Mouse (Mus musculus) lung, postnatal 0 days (tissue): ENCODE results near the gene Prim2. TPM values are rescaled to one million over a fixed set of nuclear protein-coding genes. Genes with fewer than 3 reads are reported as not detected.
A peak's percentile ranks its signal among the peaks of the same experiment; 100 is the strongest.

Source experiments
- ATAC-seq: fragments of 200-750 bp; cut with Nextera tagmentation; 2 replicates; pipeline ENCODE4 v1.8.0; 2017; ENCODE audit warnings: moderate library complexity
- DNase-seq: peaks from one replicate; pipeline ENCODE4 v3.0.0-alpha.2; 2016; ENCODE audit warnings: low spot score
- H3K27ac ChIP-seq: fragments of 300-500 bp; sonication (generic); 2 replicates; pipeline ENCODE4 v1.5.1; 2014; ENCODE audit warnings: antibody characterized with exemption, mild to moderate bottlenecking, low read length, mixed read lengths
- H3K27me3 ChIP-seq: fragments of 300-500 bp; sonication (generic); replicated peaks from 2 replicates; pipeline ENCODE4 v1.6.1; 2014; ENCODE audit warnings: low read length, mixed read lengths; ENCODE audit not compliant: insufficient read depth
- H3K36me3 ChIP-seq: fragments of 300-500 bp; sonication (generic); 2 replicates; pipeline ENCODE4 v1.6.1; 2014; ENCODE audit warnings: low read length, mixed read lengths; ENCODE audit not compliant: insufficient read depth
- H3K4me1 ChIP-seq: fragments of 300-500 bp; sonication (generic); 2 replicates; pipeline ENCODE4 v1.6.1; 2014; ENCODE audit warnings: antibody characterized with exemption, low read depth, low read length, mixed read lengths; ENCODE audit not compliant: insufficient read depth
- H3K4me2 ChIP-seq: fragments of 300-500 bp; sonication (generic); replicated peaks from 2 replicates; pipeline ENCODE4 v1.6.1; 2014; ENCODE audit warnings: low read depth, mild to moderate bottlenecking, low read length, moderate library complexity, mixed read lengths
- H3K4me3 ChIP-seq: fragments of 300-500 bp; sonication (generic); 2 replicates; pipeline ENCODE4 v1.5.1; 2014; ENCODE audit warnings: low read depth, low read length
- H3K9ac ChIP-seq: fragments of 300-500 bp; sonication (generic); replicated peaks from 2 replicates; pipeline ENCODE4 v1.6.1; 2014; ENCODE audit warnings: low read depth, mild to moderate bottlenecking
- H3K9me3 ChIP-seq: fragments of 300-500 bp; sonication (generic); 2 replicates; pipeline ENCODE4 v1.6.1; 2016; ENCODE audit warnings: low read length, mixed read lengths
- CTCF ChIP-seq: IDR thresholded peaks from 2 replicates; pipeline ENCODE4 v1.5.1; 2016; ENCODE audit warnings: antibody characterized with exemption, mild to moderate bottlenecking
- EP300 ChIP-seq: IDR thresholded peaks from 2 replicates; pipeline ENCODE4 v1.6.1; 2016; ENCODE audit warnings: antibody characterized with exemption, mild to moderate bottlenecking, control low read depth
- WGBS: fragments of 180-500 bp; shearing (Covaris S2); extraction: QIAGEN DNeasy Blood & Tissue Kit; methylation state at CpG from one replicate; pipeline ENCODE4 v1.1.7; 2014; 5-methylcytosine and 5-hydroxymethylcytosine counted together
- polyA plus RNA-seq: library from polyadenylated mRNA; unstranded; fragments of >200 nt; fragmentation: Nextera tagmentation; extraction: Ambion mirVana; gene quantifications from 2 replicates; pipeline ENCODE4 v1.2.1, GENCODE M21; 2015

The Prim2 gene
- polyA plus RNA-seq, 1 experiment from 2014 or later, result 7.1 TPM

- DNase-seq (no peak), ATAC-seq (no peak)
- Histone ChIP-seq H3K9ac (no peak overlapping the region), H3K4me3 (no peak overlapping the region), H3K4me2 (no peak overlapping the region), H3K27me3 (no peaks in the 10 kb centered on the region), H3K4me1 (no peaks in the 10 kb centered on the region), H3K9me3 (no peaks in the 10 kb centered on the region), H3K36me3 (no peaks in the 10 kb centered on the region), H3K27ac (no peak overlapping the region)
- TF ChIP-seq EP300 (no peak), CTCF (no peak)
- WGBS, result 88% methylated on average over 2 of the region's 2 CpGs
Observed at GRCm38 (mm10) chr1:33535140-33535686, 134.4 kb downstream of the Prim2 start.

GRCm38 (mm10) chr1:33531860-33532259, 137.7 kb downstream of the Prim2 start:
- 80% methylated on average over 3 of the region's 3 CpGs for WGBS

GRCm38 (mm10) chr1:33531097-33531856, 138.3 kb downstream of the Prim2 start:
- DNase-seq, result no peak
- no peak overlapping the region for H3K9ac ChIP-seq
- H3K4me3 ChIP-seq, result no peak overlapping the region
- H3K9me3 ChIP-seq, result no peaks in the 10 kb centered on the region
- TF ChIP-seq EP300 (no peak), CTCF (no peak)
- no peaks in the 10 kb centered on the region for H3K27me3 ChIP-seq
- WGBS, result 85% methylated on average over 5 of the region's 5 CpGs
- H3K4me2 ChIP-seq, result no peak overlapping the region
- no peaks in the 10 kb centered on the region for H3K4me1 ChIP-seq
- ATAC-seq, result no peak
- H3K36me3 ChIP-seq, result no peaks in the 10 kb centered on the region
- no peak overlapping the region for H3K27ac ChIP-seq

More at GRCm38 (mm10) chr1:33531860-33532259, 137.7 kb downstream of the Prim2 start:
- H3K4me3 ChIP-seq, result no peak overlapping the region
- no peak overlapping the region for H3K27ac ChIP-seq
- DNase-seq (peak; percentile 10), ATAC-seq (no peak)
- H3K27me3 ChIP-seq, result no peaks in the 10 kb centered on the region
- H3K9ac ChIP-seq, result no peak overlapping the region
- no peaks in the 10 kb centered on the region for H3K9me3 ChIP-seq
- no peaks in the 10 kb centered on the region for H3K4me1 ChIP-seq
- no peaks in the 10 kb centered on the region for H3K36me3 ChIP-seq
- TF ChIP-seq EP300, result no peak
- TF ChIP-seq CTCF, result no peak
- no peak overlapping the region for H3K4me2 ChIP-seq

- no peak overlapping the region for H3K9ac ChIP-seq
- no peak overlapping the region for H3K4me3 ChIP-seq
- no peaks in the 10 kb centered on the region for H3K4me1 ChIP-seq
- 93% methylated on average over 2 of the region's 2 CpGs for WGBS
- ATAC-seq (no peak), DNase-seq (no peak)
- no peaks in the 10 kb centered on the region for H3K36me3 ChIP-seq
- no peak for TF ChIP-seq CTCF
- no peak for TF ChIP-seq EP300
- no peak overlapping the region for H3K27ac ChIP-seq
- no peaks in the 10 kb centered on the region for H3K27me3 ChIP-seq
- H3K9me3 ChIP-seq, result no peaks in the 10 kb centered on the region
- no peak overlapping the region for H3K4me2 ChIP-seq
Observed at GRCm38 (mm10) chr1:33530491-33530890, 139.1 kb downstream of the Prim2 start.

- no peaks in the 10 kb centered on the region for H3K36me3 ChIP-seq
- no peak for DNase-seq
- H3K4me3 ChIP-seq, result no peak overlapping the region
- H3K9ac ChIP-seq, result no peak overlapping the region
- 73% methylated on average over 8 of the region's 8 CpGs for WGBS
- no peaks in the 10 kb centered on the region for H3K4me1 ChIP-seq
- ATAC-seq, result no peak
- no peak overlapping the region for H3K27ac ChIP-seq
- no peaks in the 10 kb centered on the region for H3K27me3 ChIP-seq
- TF ChIP-seq CTCF (no peak), EP300 (no peak)
- H3K4me2 ChIP-seq, result no peak overlapping the region
- H3K9me3 ChIP-seq, result no peaks in the 10 kb centered on the region
Observed at GRCm38 (mm10) chr1:33529543-33530232, 139.9 kb downstream of the Prim2 start.

GRCm38 (mm10) chr1:33527352-33527863, 142.2 kb downstream of the Prim2 start:
- WGBS, result 66% methylated on average over 6 of the region's 6 CpGs
- TF ChIP-seq CTCF (no peak), EP300 (no peak)
- no peak overlapping the region for H3K27ac ChIP-seq
- H3K27me3 ChIP-seq, result no peaks in the 10 kb centered on the region
- H3K36me3 ChIP-seq, result no peaks in the 10 kb centered on the region
- no peaks in the 10 kb centered on the region for H3K4me1 ChIP-seq
- no peak for ATAC-seq
- no peak overlapping the region for H3K4me2 ChIP-seq
- no peak for DNase-seq
- H3K9me3 ChIP-seq, result no peaks in the 10 kb centered on the region
- H3K4me3 ChIP-seq, result no peak overlapping the region
- no peak overlapping the region for H3K9ac ChIP-seq
